Mouse (Mus musculus) thymus, adult 2 months (tissue): ENCODE results near the gene Cacna2d2.

ENCODE experiments used
- CTCF ChIP-seq: fragments of 200-500 bp; IDR thresholded peaks from 2 replicates; pipeline ENCODE4 v1.5.1; 2012; ENCODE audit warnings: mild to moderate bottlenecking, control low read depth, low read length, moderate library complexity, borderline replicate concordance; ENCODE audit not compliant: control insufficient read depth, poor library complexity, insufficient read depth; ENCODE audit errors: extremely low read depth
- POLR2A ChIP-seq: fragments of 200-500 bp; IDR thresholded peaks from 2 replicates; pipeline ENCODE4 v1.6.1; 2012; ENCODE audit warnings: mild to moderate bottlenecking, low read length, control low read depth, moderate library complexity; ENCODE audit not compliant: control insufficient read depth, poor library complexity, insufficient read depth; ENCODE audit errors: extremely low read depth

- TF ChIP-seq CTCF (no peak), POLR2A (no peak)
Measured at GRCm38 (mm10) chr9:107548820-107549219, 149.4 kb downstream of the Cacna2d2 start.
